Mouse (Mus musculus) cerebellum, adult (tissue): Measurements from ENCODE around the gene Ephb2.

Experiments
- ATAC-seq: cut with Nextera tagmentation; 2 replicates; pipeline ENCODE4 v1.9.2; 2017; ENCODE audit warnings: mild to moderate bottlenecking, moderate library complexity, mixed read lengths; ENCODE audit not compliant: insufficient number of reproducible peaks, low FRiP score, low TSS enrichment

Ephb2 gene

DNA sequence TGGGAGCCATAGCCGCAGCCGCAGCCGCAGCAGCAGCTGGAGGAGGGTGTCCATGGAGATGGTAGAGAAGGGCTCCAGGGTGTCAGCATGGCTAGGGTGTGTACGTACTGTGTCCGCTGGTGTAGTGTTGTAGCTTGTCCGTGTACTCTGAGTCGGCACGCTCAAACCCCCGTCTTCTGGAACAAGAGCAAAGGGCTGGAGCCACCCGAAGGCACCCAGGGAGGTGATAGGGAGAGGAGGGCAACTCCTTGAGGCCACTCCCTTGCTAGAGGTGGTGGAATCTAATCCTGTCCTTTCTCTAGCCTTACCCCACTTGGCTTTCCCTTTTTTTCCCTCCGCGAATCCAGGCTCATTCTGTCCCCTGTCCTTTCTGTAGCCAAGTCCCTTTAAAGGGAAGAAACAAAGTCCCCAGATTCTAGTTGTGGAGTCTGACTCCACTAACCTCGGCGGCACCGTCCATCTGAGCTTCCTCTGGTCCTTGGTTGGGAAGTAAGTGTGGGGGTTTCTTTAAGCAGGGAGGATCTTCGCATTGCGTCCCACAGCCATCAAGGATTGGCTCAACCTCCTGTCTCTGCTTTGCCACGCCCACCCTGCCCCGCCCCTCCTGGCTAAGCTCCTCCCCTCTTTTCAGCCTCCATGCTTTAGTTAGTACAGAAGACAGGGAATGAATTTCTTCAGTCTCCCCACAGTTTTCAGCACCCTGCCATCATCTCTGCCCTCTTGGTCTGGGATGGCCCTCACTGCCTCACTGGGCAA lies 163.3 kb downstream of the Ephb2 start:
- no peak for ATAC-seq

DNA sequence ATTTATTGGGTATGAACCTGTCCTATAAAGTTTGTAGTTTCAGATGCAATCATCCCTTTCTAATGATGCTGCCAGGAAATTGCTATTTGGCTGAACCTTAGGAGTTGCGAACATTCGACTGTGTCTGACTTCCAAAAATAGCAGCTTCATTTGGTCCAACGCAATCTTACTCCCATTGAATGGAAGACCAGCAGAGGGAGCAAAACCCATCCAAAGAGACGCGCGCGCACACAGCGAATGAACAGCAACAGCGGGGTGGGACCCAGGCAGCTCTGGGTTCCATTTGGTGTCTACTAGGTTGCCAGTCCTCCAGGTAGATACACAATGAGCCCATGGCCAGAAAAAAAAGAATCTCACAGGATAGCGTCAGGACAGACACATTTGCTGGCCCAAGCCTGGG lies 168.0 kb downstream of the Ephb2 start:
- ATAC-seq = no peak

DNA sequence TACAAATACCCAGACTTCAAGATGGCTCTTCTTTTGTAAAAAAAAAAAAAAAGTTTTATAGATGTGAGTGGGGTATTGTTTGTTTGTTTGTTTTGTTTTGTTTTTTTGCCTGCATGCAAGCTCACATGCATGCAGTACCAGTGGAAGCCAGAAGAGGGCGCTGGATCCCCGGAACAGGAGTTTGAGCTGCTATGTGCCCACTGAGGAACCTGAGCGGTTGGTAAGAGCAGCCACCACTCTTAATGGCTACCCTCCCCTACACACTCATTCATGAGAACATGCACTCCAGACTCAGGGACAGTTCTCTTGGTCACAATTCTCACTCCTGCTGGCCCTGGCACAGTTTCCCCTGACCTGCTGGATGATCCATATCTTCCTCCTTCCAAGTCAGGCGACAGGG lies 169.8 kb downstream of the Ephb2 start:
- no peak for ATAC-seq

DNA sequence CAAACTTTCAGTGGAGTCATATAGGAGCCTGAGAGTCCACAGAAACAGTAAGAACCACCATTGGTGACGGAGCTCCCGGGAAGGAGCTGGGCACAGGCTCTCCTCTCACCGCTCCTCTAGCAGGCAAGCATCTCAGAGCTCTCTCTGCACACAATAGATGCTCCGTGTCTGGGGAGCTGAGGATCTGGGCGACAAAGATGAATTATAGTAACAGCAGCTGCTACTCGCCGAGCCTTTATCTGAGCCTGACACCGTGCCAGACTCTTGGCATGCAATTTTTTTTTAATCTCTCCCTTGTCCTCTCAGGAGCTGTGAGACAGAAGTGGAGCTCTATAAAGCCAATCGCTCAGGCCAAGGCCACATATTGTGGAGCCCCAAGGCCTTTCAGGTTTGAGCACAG lies 170.7 kb downstream of the Ephb2 start:
- ATAC-seq = no peak

DNA sequence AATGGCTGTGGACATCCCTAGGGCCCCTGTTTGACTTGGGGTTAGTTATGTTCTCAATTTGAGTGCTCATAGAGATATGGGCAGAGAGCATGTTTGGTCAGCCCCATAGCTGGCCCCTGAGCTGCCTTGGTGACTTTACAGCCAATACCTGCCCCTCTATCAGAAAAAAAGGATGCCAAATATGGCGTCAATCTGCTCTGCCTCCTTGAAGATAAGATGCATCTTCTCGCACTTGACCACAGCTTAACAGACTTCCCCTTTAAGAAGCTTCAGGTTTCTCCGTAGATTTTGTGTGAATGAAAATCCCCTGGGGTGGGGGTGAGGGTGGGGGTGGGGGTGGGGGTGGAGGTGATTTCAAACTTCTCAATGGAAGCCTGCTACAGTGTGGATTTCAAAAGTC lies 177.9 kb downstream of the Ephb2 start:
- ATAC-seq = no peak

DNA sequence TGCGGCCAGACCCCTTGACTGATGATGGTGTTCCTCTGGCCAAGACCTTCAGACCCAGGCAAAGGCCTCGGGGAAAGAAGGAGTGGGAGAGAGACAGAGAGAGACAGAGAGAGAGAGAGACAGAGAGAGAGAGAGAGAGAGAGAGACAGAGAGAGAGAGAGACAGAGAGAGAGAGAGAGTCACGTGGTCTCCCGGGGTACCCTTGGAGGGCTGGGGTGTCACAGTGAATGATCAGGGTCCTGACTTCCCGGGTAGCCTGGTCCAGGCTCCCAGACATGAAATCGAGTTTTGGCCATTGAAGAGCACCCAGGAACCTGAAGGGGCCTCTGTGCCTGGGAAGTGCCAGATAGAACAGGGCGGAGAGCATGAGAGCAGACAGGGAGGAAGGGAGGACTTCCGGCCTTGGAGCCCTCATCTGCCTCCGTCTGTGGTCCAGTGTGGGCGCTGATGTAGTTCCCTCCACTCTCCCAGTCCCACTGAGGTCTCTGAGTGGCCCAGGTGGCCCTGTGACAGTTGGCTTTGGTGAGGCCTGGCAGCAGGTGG lies 182.0 kb downstream of the Ephb2 start:
- ATAC-seq = no peak

DNA sequence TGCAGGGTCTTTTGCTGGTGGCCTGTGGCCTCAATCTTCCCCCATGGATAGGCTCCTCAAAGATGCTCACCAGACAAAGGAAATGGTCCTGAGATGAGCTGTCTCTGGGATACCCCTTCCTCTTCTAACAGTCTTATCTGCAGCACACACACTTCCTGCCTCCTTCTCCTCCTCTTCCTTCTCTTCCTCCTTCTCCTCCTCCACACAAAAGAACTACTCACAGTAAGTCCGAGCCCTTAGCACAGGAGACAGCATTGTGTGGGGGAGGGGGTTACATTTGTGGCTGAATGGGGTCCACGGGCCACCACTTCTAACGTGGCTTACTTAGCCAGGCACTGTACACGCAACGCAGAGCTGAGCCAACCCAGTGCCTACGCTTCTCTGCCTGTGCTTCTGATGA lies 182.8 kb downstream of the Ephb2 start:
- no peak for ATAC-seq

DNA sequence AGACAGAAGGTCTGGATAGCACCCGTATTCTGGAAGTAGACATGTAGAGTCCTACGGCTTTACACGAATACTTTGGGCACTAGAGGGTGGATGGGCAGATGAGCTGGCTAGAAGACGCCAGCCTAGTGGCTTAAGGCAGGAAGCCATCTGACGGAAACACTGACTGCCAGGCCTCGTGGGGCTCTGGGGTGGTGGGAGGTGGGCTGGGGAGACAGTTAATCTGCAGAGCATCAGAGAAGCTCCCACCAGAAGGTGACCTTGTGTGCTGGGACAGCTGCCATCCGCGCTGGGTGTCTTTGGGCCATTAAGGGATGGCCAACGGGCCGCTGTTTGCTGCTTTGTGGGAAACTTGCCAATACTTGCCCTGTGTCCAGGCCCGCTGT lies 183.3 kb downstream of the Ephb2 start:
- ATAC-seq = no peak

DNA sequence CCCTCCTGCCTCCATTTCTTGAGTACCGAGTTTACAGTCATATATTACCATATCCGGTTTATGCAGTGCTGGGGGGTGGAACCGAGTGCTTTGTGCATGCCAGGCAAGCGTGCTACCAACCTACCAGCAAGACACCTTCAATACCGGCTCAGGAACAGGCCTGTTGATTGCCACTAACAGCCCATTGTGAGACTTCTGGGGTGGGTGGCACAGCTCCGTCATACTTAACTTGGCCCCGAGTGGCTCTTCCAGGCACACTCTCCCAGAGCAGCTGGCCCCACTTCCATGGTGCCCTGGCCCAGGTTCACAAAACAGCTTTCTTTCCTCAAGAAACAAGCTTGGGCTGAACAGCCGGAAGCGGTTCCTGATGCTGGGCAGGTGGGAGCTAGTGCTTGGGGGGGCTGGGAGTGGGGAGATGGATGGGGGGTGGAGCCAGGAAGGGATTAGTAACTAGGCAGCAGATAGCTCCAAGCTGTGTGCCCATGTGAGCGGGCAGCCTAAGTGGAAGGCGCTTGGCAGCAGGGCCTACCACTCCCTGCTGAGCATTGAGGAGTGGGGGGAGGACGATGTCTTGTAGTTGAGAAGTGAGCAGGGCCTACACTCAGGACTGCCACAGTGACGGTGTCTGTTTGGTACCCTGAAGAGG lies 183.8 kb downstream of the Ephb2 start:
- no peak for ATAC-seq

DNA sequence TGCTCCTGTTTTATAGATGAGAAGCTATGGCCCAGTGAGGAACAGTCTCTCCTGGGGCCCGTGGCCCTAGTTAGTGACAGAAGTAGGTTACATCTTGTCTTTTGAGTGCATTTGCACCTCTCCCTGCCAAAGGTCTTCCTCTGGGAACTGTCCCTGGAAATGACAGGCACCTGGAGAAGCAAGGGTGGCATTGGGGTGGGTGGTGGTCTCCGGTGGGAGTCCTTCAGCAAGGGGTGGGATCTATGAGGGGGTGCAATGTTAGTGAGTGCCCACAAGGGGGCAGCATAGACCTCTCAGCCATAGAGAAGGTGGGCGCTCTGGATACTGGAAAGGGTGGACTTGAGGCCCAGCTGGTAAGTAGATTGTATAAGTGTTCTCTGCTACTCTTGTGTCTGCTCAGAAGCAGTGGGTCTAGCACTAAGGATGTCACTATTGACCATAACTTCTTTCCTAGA lies 184.4 kb downstream of the Ephb2 start:
- ATAC-seq = no peak

DNA sequence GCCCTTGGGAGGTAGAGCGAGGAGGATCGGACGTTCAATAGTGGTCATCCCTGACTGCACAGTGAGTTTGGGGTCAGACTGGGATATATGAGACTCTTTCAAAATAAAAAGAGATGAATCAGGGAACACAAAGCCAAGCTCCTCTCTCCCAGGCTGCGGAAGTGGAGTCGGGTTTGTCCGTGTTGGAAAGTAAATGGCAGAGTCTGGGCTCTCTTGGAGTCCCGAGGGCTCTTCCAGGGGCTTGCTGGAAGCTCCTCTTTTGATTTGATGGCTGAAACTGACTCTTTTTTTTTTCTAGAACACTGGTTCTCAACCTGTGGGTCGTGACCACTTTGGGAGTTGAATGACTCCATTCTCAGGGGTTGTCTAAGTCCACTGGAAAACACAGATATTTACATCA lies 185.5 kb downstream of the Ephb2 start:
- ATAC-seq = no peak

DNA sequence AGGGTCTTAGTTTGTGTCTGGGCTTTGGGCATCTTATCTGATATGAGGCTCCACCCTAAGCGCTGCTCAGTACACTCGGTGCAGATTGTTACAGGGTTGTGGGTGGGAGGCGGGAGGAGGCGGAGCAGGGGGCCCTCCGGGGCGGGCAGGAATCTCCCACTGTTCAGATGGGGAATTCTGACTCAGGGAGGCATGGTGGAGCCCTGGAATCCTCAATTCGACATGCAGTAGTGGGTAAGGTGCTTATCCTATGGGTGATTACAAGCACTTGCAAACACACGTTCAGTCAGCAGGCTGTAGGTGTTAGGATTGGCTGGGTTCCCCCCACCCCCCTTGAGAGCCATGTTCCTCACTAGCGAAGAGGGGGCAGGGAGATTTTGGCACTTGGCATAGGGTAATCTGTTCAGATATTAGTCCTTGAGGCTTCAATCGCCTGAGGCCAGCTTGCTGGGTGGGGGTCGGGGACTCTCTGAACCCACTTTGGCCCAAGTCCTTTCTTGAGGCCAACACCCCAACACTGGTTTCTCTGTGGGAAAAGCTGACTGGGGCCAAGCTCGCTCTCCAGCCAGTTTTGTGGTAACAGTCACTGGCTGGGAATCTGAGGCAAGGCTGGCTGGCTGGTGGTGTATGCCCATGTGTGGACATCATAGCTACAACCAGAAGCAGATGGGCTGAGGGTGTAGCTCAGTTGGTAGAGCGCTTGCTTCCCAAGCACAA lies 186.2 kb downstream of the Ephb2 start:
- no peak for ATAC-seq

DNA sequence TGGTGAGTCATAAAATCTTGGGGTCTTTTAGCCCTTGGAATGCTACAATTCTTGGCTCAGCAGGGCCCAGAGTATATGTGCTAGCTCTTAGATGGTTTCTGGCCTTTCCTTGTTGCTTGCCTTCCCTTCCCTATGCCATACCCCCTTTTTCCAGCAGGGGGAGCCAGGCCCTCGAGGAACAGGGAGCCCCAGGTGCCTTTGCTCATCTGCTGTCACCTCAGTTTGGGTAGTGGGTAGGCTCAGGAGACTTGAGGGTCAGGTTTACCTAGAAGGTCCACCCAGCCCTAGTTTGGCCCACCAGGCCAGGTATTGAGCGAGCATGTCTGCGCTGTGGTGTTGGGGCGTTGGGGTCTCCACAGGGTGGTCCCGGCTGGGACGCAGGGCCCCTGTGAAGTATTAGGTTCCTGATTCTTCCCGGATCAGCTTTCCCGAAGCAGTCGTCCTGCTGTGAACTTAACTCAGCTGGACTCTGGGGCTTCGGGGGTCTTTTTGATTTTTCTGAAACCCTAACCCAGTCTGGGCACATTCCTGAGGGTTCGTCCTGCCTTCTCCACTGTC lies 186.8 kb downstream of the Ephb2 start:
- ATAC-seq = no peak

DNA sequence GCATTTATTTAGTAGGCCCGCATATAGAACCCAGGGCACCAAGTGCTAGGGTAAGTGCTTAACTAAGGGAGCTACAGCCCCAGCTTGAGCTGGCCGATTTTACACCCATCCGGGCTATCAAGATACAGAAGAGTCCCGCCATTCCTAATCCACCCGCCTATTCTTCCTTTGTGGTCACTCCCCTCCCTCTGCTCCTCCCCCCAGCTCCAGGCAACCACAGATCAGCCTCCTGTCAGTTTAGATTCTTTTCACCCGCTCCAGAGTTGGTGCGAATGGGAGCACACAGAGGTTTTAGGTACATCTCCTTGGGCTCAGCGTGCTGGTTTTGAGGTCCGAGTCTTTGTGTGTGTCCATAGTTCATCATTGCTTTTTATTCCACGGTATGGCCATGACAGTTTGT lies 196.9 kb downstream of the Ephb2 start:
- no peak for ATAC-seq

DNA sequence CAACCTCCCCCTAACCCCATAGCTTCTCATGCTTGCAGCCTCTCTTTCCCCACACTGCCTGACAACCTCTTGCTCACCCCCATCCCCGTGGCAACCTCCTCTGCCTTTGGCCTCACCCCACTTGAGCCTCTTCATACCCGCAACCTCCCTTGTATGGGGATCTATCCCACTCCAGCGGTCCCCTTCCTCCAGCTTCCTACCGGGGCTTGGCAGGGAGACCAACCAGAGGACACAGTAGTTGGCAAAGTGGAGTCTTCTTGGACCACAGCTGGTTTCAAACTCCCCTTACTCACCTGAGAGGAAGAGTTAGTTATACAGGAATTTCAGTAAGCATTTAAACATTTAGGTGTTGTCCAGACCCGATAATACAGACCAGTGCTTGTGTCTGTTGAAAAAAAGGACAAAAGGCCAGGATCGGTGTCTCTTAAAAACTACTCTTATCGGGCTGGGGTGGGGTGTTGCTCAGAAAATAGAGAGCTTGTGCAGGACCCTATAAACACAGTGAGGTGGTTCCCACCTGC lies 197.5 kb downstream of the Ephb2 start:
- ATAC-seq = no peak

DNA sequence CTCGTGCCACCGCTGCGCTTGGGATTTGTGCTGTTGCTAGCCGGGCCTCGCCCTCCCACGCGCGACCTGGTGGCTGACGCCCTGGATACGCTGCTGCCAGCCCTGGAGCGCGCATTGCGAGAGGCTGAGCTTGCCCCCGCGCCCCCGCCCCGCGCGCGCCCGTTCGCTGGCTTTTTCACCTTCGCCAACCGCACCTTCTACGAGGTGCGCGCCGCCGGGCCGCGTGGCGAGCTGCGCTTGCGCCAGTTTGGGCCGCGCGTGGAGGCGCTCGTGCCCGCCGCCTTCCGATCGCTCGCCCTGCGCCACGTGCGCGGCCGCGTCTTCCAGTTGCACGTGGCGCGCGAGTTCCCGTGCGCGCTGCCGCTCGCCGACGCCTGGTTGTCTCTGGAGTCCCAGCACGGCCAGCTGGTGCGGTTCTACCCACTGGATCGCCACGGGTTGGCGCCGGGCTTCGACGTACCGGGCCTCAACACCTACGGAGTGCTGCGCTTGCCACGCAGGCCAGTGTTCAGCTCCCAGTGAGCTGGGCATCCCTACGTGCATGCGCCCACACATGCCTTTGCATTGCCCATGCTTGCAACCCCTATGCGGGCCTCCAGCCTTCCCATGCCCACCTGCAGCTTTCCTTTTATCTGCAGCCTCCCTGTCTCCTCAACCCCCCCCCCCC lies 198.1 kb downstream of the Ephb2 start:
- peak; percentile 15; the same call in 1 of the 2 replicates for ATAC-seq

DNA sequence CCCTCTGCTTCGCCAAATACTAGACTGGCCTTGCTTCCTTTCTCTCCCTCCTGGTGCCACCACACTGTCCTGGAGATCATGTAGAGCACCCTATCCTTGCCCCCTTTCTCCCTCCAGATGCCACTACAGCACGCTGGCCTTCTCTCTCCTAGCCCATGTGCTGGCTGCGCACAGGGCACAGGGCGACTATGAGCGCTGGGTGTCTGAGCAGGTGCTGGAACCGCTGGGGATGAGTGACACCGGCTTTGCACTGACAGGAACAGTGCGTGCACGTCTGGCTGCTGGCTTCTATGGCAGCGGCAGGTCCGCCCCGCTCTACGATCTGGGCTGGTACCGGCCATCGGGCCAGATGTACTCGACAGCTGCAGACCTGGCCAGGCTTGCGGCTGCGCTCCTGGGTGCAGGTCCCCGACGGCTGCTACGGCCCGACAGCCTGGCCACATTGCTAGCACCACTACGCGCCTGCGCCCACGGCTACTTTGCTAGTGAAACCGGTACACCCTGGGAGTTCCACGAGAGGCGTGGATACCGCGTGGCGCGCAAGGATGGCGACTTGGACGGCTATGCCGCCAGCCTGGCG lies 198.7 kb downstream of the Ephb2 start:
- ATAC-seq = no peak

DNA sequence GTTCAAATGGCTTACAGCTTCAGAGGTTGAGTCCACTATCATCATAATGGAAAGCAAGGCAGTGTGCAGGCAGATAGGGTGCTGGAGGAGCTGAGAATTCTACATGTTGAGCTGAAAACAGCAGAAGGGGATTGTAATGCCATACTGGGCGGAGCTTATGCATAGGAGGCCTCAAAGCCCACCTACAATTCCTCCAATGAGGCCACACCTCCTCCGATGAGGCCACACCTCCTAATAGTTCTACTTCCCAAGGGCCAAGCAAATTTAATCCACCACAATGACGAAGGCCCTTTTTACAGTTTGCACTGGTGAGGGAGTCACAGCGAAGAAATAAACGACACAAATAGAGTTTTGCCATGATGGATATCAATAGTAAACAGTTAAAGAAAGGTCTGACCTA lies 199.3 kb downstream of the Ephb2 start:
- no peak for ATAC-seq

DNA sequence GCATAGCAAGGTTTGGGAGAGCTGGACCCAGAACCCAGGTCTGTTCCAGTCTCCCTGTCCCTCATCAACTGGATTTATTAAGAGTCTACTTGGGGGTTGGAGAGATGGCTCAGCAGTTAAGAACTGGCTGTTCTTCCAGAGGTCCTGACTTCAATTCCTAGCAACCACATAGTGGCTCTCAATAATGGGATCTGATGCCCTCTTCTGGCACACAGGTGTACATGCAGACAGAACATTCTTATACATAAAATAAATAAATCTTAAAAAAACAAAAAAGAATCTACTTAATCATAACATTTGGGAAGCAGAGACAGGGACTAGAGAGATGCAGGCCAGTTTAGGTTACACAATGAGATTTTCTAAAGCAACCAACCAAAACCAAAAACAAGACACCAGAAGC lies 199.8 kb downstream of the Ephb2 start:
- no peak for ATAC-seq
